Mouse (Mus musculus) stomach, embryonic 14.5 days (tissue): ENCODE measurements around the gene Alad. TPM values are rescaled to one million over a fixed set of nuclear protein-coding genes. Genes with fewer than 3 reads are reported as not detected.

ENCODE experiments used
- ATAC-seq: fragments of 200-750 bp; cut with Nextera tagmentation; 2 replicates; pipeline ENCODE4 v1.8.0; 2017; ENCODE audit warnings: low read depth, moderate TSS enrichment; ENCODE audit not compliant: insufficient number of reproducible peaks, insufficient read depth, low FRiP score
- H3K27ac ChIP-seq: fragments of 300-500 bp; sonication (generic); 2 replicates; pipeline ENCODE4 v1.5.1; 2014; ENCODE audit warnings: mild to moderate bottlenecking, low read length, moderate library complexity, mixed read lengths
- H3K27me3 ChIP-seq: fragments of 300-500 bp; sonication (generic); 2 replicates; pipeline ENCODE4 v1.6.1; 2014; ENCODE audit warnings: low read length, control low read depth, mixed read lengths; ENCODE audit not compliant: control insufficient read depth, insufficient read depth
- H3K36me3 ChIP-seq: fragments of 300-500 bp; sonication (generic); 2 replicates; pipeline ENCODE4 v1.6.1; 2014; ENCODE audit warnings: mild to moderate bottlenecking, control low read depth, low read length, moderate library complexity, mixed read lengths; ENCODE audit not compliant: control insufficient read depth, insufficient read depth
- H3K4me1 ChIP-seq: fragments of 300-500 bp; sonication (generic); 2 replicates; pipeline ENCODE4 v1.6.1; 2014; ENCODE audit warnings: low read length, control low read depth, mixed read lengths; ENCODE audit not compliant: control insufficient read depth, insufficient read depth
- H3K4me2 ChIP-seq: fragments of 300-500 bp; sonication (generic); replicated peaks from 2 replicates; pipeline ENCODE4 v1.6.1; 2014; ENCODE audit warnings: low read depth, low read length, control low read depth
- H3K4me3 ChIP-seq: fragments of 300-500 bp; sonication (generic); 2 replicates; pipeline ENCODE4 v1.5.1; 2014; ENCODE audit warnings: low read depth, low read length, control low read depth
- H3K9ac ChIP-seq: fragments of 300-500 bp; sonication (generic); replicated peaks from 2 replicates; pipeline ENCODE4 v1.6.1; 2014; ENCODE audit warnings: low read depth, mild to moderate bottlenecking, control low read depth, low read length, moderate library complexity, mixed read lengths
- H3K9me3 ChIP-seq: fragments of 300-500 bp; sonication (generic); 2 replicates; pipeline ENCODE4 v1.6.1; 2016; ENCODE audit warnings: low read depth, low read length, control low read depth; ENCODE audit not compliant: control insufficient read depth
- WGBS: fragments of 180-500 bp; shearing (Covaris S2); extraction: QIAGEN DNeasy Blood & Tissue Kit; methylation state at CpG from one replicate; pipeline ENCODE4 v1.1.7; 2014; 5-methylcytosine and 5-hydroxymethylcytosine counted together
- polyA plus RNA-seq: library from polyadenylated mRNA; unstranded; fragments of >200 nt; fragmentation: Nextera tagmentation; extraction: Ambion mirVana; gene quantifications from 2 replicates; pipeline ENCODE4 v1.2.1, GENCODE M21; 2014

Gene Alad
- polyA plus RNA-seq, 1 experiment from 2014 or later, result 126 TPM

GRCm38 (mm10) chr4:62516079-62516478 lies 3.6 kb downstream of the Alad start:
- H3K4me1 ChIP-seq, result peaks cover 30% of the 10 kb centered on the region
- no peak overlapping the region for H3K9ac ChIP-seq
- no peak overlapping the region for H3K4me3 ChIP-seq
- H3K9me3 ChIP-seq, result no peaks in the 10 kb centered on the region
- H3K36me3 ChIP-seq, result peaks cover 28% of the 10 kb centered on the region
- no peaks in the 10 kb centered on the region for H3K27me3 ChIP-seq
- peak overlapping the region; percentile 11; the same call in 1 of the 2 replicates for H3K4me2 ChIP-seq
- ATAC-seq, result no peak
- H3K27ac ChIP-seq, result peak overlapping the region; percentile 45; the same call in 1 of the 2 replicates
- WGBS, result 35% methylated on average over 2 of the region's 2 CpGs

DNA sequence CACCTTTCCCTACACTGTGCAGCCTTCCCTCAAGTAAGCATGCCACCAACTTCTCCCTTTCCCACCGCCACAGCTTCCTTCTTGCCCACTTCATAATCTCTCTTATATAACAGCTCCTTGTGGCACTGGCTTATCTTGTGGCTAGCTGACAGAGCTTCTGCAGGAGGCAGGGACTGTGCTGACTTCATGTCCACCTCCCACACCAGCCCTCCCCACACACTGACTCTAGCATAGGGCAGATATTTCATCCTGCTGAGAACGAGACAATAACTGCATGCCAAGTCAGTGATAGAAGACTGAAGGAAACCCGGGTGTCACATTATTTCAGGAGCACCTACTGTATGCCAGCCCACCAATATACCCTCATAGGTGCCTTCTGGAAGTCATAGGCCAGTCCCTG lies 4.2 kb downstream of the Alad start:
- H3K9me3 ChIP-seq, result no peaks in the 10 kb centered on the region
- H3K36me3 ChIP-seq, result peaks cover 34% of the 10 kb centered on the region
- no peak for ATAC-seq
- no peaks in the 10 kb centered on the region for H3K27me3 ChIP-seq
- peak overlapping the region; percentile 6; the same call in 1 of the 2 replicates for H3K27ac ChIP-seq
- H3K9ac ChIP-seq, result no peak overlapping the region
- H3K4me2 ChIP-seq, result no peak overlapping the region
- 69% methylated on average over 3 of the region's 3 CpGs for WGBS
- peaks cover 30% of the 10 kb centered on the region for H3K4me1 ChIP-seq
- no peak overlapping the region for H3K4me3 ChIP-seq

DNA sequence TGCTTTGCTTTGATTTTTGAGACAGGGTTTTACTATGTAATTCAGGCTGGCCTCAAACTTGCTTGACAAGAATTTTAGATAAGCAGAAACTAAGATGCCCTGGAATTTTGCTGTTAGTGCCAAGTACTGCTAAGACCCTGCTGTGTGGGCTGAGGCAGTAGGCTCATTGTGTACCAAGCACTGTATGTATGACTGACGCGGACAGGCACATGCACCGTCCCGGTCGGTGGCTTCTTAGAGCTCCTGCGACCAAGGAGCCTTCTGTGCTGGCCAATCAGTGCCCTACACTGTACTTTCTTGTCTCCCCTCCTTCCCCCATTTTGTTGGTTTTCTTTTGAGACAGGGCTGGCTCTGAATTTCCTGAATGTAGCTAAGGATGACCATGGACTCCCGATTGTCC lies 4.7 kb downstream of the Alad start:
- Histone ChIP-seq H3K36me3 (peaks cover 38% of the 10 kb centered on the region), H3K9ac (no peak overlapping the region), H3K4me3 (no peak overlapping the region), H3K27ac (no peak overlapping the region; the same call in 1 of the 2 replicates), H3K4me1 (peaks cover 30% of the 10 kb centered on the region), H3K27me3 (no peaks in the 10 kb centered on the region), H3K9me3 (no peaks in the 10 kb centered on the region), H3K4me2 (no peak overlapping the region)
- ATAC-seq, result no peak
- WGBS, result 83% methylated on average over 7 of the region's 7 CpGs

- Histone ChIP-seq H3K4me2 (no peak overlapping the region), H3K27me3 (no peaks in the 10 kb centered on the region), H3K9ac (no peak overlapping the region), H3K36me3 (peaks cover 47% of the 10 kb centered on the region), H3K27ac (no peak overlapping the region), H3K9me3 (no peaks in the 10 kb centered on the region), H3K4me1 (peaks cover 30% of the 10 kb centered on the region), H3K4me3 (no peak overlapping the region)
- WGBS, result 56% methylated on average over 11 of the region's 11 CpGs
- no peak for ATAC-seq
Observed at GRCm38 (mm10) chr4:62513998-62514506, 5.7 kb downstream of the Alad start.

- 89% methylated on average over 11 of the region's 11 CpGs for WGBS
- Histone ChIP-seq H3K4me3 (no peak overlapping the region), H3K36me3 (peaks cover 65% of the 10 kb centered on the region), H3K9ac (no peak overlapping the region), H3K4me1 (peaks cover 3% of the 10 kb centered on the region; the same call in 1 of the 2 replicates), H3K27ac (no peak overlapping the region), H3K9me3 (no peaks in the 10 kb centered on the region), H3K27me3 (no peaks in the 10 kb centered on the region), H3K4me2 (no peak overlapping the region)
- no peak for ATAC-seq
Observed at GRCm38 (mm10) chr4:62509946-62510345, 9.8 kb downstream of the Alad start.

- no peak overlapping the region for H3K4me3 ChIP-seq
- H3K9me3 ChIP-seq, result no peaks in the 10 kb centered on the region
- 91% methylated on average over 5 of the region's 5 CpGs for WGBS
- peaks cover 62% of the 10 kb centered on the region for H3K36me3 ChIP-seq
- H3K27ac ChIP-seq, result no peak overlapping the region
- no peaks in the 10 kb centered on the region for H3K4me1 ChIP-seq
- no peak for ATAC-seq
- no peak overlapping the region for H3K4me2 ChIP-seq
- H3K27me3 ChIP-seq, result no peaks in the 10 kb centered on the region
- H3K9ac ChIP-seq, result no peak overlapping the region
Observed at GRCm38 (mm10) chr4:62508839-62509238, 10.9 kb downstream of the Alad start.

DNA sequence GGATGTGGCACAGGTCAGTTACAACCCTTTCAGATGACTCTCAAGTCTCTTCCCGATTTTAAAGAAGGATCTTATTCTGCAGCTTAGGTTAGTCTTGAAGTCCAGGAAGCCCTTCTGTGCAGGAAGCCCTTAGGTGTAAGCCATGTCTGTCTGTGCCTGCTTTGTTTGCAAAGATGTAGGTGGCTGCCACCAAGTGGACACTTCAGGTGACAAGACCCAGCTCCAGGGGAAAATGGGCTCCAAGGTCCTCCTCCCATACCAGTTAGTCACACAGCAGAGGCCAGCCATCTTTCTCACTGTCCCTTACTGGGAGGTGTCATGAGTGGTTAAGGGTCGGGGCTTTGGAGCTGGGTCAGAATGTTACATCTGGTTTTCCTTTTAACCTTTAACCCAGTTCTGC lies 12.9 kb downstream of the Alad start:
- H3K36me3 ChIP-seq, result peaks cover 44% of the 10 kb centered on the region
- H3K27ac ChIP-seq, result no peak overlapping the region
- no peaks in the 10 kb centered on the region for H3K27me3 ChIP-seq
- H3K4me1 ChIP-seq, result no peaks in the 10 kb centered on the region
- H3K9ac ChIP-seq, result no peak overlapping the region
- no peak overlapping the region for H3K4me3 ChIP-seq
- H3K4me2 ChIP-seq, result no peak overlapping the region
- no peaks in the 10 kb centered on the region for H3K9me3 ChIP-seq
- WGBS, result 67% methylated on average over 2 of the region's 2 CpGs
- ATAC-seq, result no peak

GRCm38 (mm10) chr4:62505991-62506390 lies 13.7 kb downstream of the Alad start:
- Histone ChIP-seq H3K4me2 (no peak overlapping the region), H3K4me3 (no peak overlapping the region), H3K27ac (no peak overlapping the region), H3K36me3 (peaks cover 37% of the 10 kb centered on the region), H3K4me1 (0 out of 2 replicates have a peak, but pooled peaks cover under 1% of the 10 kb centered on the region), H3K9me3 (no peaks in the 10 kb centered on the region), H3K27me3 (no peaks in the 10 kb centered on the region), H3K9ac (no peak overlapping the region)
- no peak for ATAC-seq
- 83% methylated on average over 3 of the region's 3 CpGs for WGBS

- WGBS, result 65% methylated on average over 3 of the region's 3 CpGs
- H3K27me3 ChIP-seq, result no peaks in the 10 kb centered on the region
- peak within 1 kb of the TSS; percentile 73 for H3K4me3 ChIP-seq
- ATAC-seq, result no peak
- H3K4me2 ChIP-seq, result peak within 1 kb of the TSS; percentile 58
- no peak within 1 kb of the TSS for H3K9ac ChIP-seq
- H3K27ac ChIP-seq, result peak within 1 kb of the TSS; percentile 86
- H3K36me3 ChIP-seq, result peaks cover 20% of the 10 kb centered on the region
- no peaks in the 10 kb centered on the region for H3K9me3 ChIP-seq
- H3K4me1 ChIP-seq, result 0 out of 2 replicates have a peak, but pooled peaks cover 3% of the 10 kb centered on the region
Observed at GRCm38 (mm10) chr4:62503374-62503970, 16.2 kb downstream of the Alad start, which contains the start of gene Hdhd3. TSS of gene Hdhd3 (minus strand) at chr4:62503467.
